Mouse (Mus musculus): ENCODE results near the gene Dlg5.

Dlg5 gene

DNA sequence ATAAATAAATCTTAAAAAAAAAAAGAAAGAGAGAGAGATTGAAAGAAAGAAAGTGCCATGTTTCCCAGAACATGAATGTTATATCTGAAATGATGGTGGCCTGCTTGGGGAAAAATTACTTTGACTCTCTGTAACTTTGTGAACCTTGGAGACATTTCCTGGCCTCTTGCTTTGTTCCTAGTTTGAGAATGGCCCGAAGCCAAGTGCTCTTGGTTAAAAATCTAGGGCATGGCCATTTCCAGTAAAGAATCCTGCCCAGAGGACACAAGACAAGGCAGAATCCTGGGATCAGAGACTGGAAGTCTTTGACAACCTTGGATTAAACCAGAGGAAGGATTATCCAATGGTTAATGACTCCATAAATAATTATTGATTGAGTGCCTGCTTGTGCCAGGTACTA is 5.6 kb upstream of the Dlg5 start:
- no peaks in the 10 kb centered on the region for H3K36me3 ChIP-seq (ENCODE audit: control insufficient read depth, insufficient read depth, low read length, poor library complexity, severe bottlenecking)
- no peaks in the 10 kb centered on the region for H3K27me3 ChIP-seq (ENCODE audit: control insufficient read depth, insufficient read depth, low read length, poor library complexity, severe bottlenecking)
- DNase-seq (ENCODE audit: low read depth, low spot score): no peak

- DNase-seq (ENCODE audit: low read depth, low spot score): no peak
- Histone ChIP-seq H3K27me3 (ENCODE audit: control insufficient read depth, insufficient read depth, low read length, poor library complexity, severe bottlenecking) (no peaks in the 10 kb centered on the region), H3K36me3 (ENCODE audit: control insufficient read depth, insufficient read depth, low read length, poor library complexity, severe bottlenecking) (no peaks in the 10 kb centered on the region)
Measured at GRCm38 (mm10) chr14:24249926-24250325, 4.2 kb upstream of the Dlg5 start.

- no peak for DNase-seq (ENCODE audit: low read depth, low spot score)
- Histone ChIP-seq H3K36me3 (ENCODE audit: control insufficient read depth, insufficient read depth, low read length, poor library complexity, severe bottlenecking) (no peaks in the 10 kb centered on the region), H3K27me3 (ENCODE audit: control insufficient read depth, insufficient read depth, low read length, poor library complexity, severe bottlenecking) (no peaks in the 10 kb centered on the region)
Measured at GRCm38 (mm10) chr14:24244330-24245176, 1.2 kb downstream of the Dlg5 start.

DNA sequence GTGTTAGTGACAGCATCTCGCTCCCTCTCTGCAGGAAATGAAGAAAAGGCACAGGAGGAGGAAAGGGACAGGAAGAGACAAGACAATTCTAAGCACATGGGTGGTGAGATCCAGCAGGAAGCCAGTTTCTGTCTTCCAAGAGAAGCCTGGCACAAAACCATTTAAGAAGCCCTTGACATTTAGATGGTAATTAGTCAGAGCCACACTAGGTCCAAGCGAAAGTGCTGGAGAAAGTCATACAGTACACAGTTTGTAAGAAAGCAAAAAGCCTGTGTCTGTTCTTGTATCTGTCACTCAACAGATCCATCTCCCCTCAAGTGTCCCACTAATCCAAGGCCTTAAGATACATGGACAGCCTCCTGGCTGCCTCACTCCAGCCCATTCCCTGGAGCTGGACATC is 3.7 kb downstream of the Dlg5 start:
- no peaks in the 10 kb centered on the region for H3K36me3 ChIP-seq (ENCODE audit: control insufficient read depth, insufficient read depth, low read length, poor library complexity, severe bottlenecking)
- no peak for DNase-seq (ENCODE audit: low read depth, low spot score)
- H3K27me3 ChIP-seq (ENCODE audit: control insufficient read depth, insufficient read depth, low read length, poor library complexity, severe bottlenecking): no peaks in the 10 kb centered on the region

DNA sequence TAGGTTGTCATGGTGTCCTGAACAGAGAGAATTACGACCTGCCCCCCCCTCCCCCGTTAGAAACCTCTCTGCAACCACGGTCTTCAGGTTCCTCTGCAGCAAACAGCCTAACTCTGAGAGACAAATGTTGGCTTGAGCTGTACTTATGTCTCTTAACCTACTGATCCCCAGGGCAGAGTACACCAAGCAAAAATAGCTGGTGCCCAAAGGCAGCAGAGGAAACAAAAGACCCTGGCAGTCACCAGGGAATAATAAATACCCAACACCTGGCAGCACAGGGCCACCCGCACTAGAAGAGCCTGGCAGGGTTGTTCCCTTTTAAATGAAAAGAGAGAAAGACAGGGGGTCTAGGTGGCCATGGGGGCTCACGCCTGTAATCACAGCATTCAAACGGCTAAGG is 4.9 kb downstream of the Dlg5 start:
- Histone ChIP-seq H3K36me3 (ENCODE audit: control insufficient read depth, insufficient read depth, low read length, poor library complexity, severe bottlenecking) (no peaks in the 10 kb centered on the region), H3K27me3 (ENCODE audit: control insufficient read depth, insufficient read depth, low read length, poor library complexity, severe bottlenecking) (no peaks in the 10 kb centered on the region)
- DNase-seq (ENCODE audit: low read depth, low spot score): no peak

DNA sequence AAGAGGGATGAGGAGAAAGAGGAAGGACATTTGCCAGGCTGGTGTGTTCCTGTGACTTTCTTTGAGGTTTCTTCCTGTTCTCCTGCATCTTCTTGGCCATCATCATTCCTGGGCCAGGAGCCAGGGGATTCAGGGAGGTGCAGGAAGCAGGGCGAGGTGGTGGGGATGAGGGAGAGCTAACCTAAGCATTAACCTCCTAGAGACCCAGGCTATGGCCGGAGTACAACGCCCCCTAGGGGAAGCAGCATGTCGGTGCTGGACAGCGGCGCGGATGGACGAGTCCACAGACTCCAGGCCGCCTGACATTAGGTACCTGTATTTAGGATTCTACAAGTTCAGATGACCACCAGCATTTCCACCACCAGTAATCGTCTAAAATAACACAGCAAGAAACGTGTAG is 6.1 kb downstream of the Dlg5 start:
- no peak for DNase-seq (ENCODE audit: low read depth, low spot score)
- Histone ChIP-seq H3K27me3 (ENCODE audit: control insufficient read depth, insufficient read depth, low read length, poor library complexity, severe bottlenecking) (no peaks in the 10 kb centered on the region), H3K36me3 (ENCODE audit: control insufficient read depth, insufficient read depth, low read length, poor library complexity, severe bottlenecking) (no peaks in the 10 kb centered on the region)

DNA sequence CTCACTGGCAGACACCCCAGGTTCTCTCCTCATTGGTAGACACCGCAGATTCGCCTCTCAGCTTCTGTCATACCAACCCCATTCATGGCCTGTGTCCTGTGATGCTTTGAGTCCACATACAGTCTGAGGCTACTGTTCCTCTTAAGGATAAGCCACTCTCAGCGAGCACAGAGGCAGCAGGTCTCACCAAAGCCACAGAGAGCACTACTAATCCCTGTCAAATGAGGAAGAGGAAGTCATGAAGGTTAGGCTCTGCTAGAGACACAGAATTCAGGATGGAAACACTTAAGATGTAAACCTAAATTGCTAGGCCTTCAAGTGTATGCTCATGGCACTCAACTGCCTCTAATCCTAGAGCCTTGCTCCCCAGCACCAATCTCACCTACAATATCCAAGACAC is 9.8 kb downstream of the Dlg5 start:
- Histone ChIP-seq H3K36me3 (ENCODE audit: control insufficient read depth, insufficient read depth, low read length, poor library complexity, severe bottlenecking) (no peaks in the 10 kb centered on the region), H3K27me3 (ENCODE audit: control insufficient read depth, insufficient read depth, low read length, poor library complexity, severe bottlenecking) (no peaks in the 10 kb centered on the region)
- no peak for DNase-seq (ENCODE audit: low read depth, low spot score)

- H3K36me3 ChIP-seq (ENCODE audit: control insufficient read depth, insufficient read depth, low read length, poor library complexity, severe bottlenecking): no peaks in the 10 kb centered on the region
- DNase-seq (ENCODE audit: low read depth, low spot score): no peak
- no peaks in the 10 kb centered on the region for H3K27me3 ChIP-seq (ENCODE audit: control insufficient read depth, insufficient read depth, low read length, poor library complexity, severe bottlenecking)
Measured at GRCm38 (mm10) chr14:24234411-24234810, 11.3 kb downstream of the Dlg5 start.

DNA sequence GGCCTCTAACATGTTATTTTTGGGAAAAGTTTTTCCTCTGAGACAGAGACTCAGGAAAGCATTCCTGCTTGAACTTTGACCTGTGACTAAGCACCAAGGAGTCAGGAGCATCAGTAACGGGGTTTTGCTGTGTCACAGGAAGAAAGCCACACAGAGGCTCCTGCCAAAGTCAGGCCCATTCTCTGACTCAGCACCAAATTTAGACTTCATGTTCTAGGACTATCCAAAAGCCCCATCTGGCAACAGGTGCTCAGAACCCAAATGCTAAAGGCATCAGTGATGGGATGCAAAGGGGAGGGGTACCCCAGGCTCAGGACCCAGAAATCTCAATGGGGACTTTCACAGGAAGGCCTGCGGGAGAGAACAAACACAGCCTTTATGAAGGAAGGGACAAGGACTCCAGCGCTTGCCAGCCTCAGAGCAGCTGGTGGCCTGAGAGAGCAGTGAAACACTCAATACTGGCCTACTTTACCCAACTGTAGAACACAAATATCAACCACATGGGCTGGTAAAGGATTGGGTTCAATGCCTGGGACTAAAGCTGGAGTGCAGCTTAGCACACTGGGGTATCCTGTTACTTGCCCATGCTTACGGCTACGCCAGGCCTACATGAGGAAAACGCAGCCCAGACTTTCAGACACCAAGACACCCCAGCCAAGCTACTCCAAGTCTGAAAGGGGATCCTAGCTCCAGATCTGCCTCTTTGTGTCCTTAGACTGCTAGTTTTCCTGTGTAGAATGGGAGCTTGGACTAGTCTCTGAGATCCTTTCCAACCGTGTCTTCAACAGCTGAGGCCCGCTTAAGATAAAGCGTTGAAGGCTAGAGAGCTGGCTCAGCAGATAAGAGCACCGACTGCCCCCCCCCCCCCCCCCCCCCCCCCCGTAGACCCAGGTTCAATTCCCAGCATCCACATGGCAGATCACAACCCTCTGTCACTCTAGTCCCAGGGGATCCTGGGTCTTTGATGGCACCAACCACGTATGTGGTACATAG is 12.8 kb downstream of the Dlg5 start:
- no peak for DNase-seq (ENCODE audit: low read depth, low spot score)
- Histone ChIP-seq H3K27me3 (ENCODE audit: control insufficient read depth, insufficient read depth, low read length, poor library complexity, severe bottlenecking) (no peaks in the 10 kb centered on the region), H3K36me3 (ENCODE audit: control insufficient read depth, insufficient read depth, low read length, poor library complexity, severe bottlenecking) (no peaks in the 10 kb centered on the region)

- H3K27me3 ChIP-seq (ENCODE audit: control insufficient read depth, insufficient read depth, low read length, poor library complexity, severe bottlenecking): no peaks in the 10 kb centered on the region
- H3K36me3 ChIP-seq (ENCODE audit: control insufficient read depth, insufficient read depth, low read length, poor library complexity, severe bottlenecking): no peaks in the 10 kb centered on the region
- no peak for DNase-seq (ENCODE audit: low read depth, low spot score)
Measured at GRCm38 (mm10) chr14:24228549-24228948, 17.2 kb downstream of the Dlg5 start.

GRCm38 (mm10) chr14:24227015-24227414 is 18.7 kb downstream of the Dlg5 start:
- no peaks in the 10 kb centered on the region for H3K36me3 ChIP-seq (ENCODE audit: control insufficient read depth, insufficient read depth, low read length, poor library complexity, severe bottlenecking)
- DNase-seq (ENCODE audit: low read depth, low spot score): no peak
- no peaks in the 10 kb centered on the region for H3K27me3 ChIP-seq (ENCODE audit: control insufficient read depth, insufficient read depth, low read length, poor library complexity, severe bottlenecking)

- no peak for DNase-seq (ENCODE audit: low read depth, low spot score)
- no peaks in the 10 kb centered on the region for H3K27me3 ChIP-seq (ENCODE audit: control insufficient read depth, insufficient read depth, low read length, poor library complexity, severe bottlenecking)
- no peaks in the 10 kb centered on the region for H3K36me3 ChIP-seq (ENCODE audit: control insufficient read depth, insufficient read depth, low read length, poor library complexity, severe bottlenecking)
Measured at GRCm38 (mm10) chr14:24226344-24226743, 19.4 kb downstream of the Dlg5 start.

GRCm38 (mm10) chr14:24222759-24223158 is 23.0 kb downstream of the Dlg5 start:
- Histone ChIP-seq H3K27me3 (ENCODE audit: control insufficient read depth, insufficient read depth, low read length, poor library complexity, severe bottlenecking) (no peaks in the 10 kb centered on the region), H3K36me3 (ENCODE audit: control insufficient read depth, insufficient read depth, low read length, poor library complexity, severe bottlenecking) (no peaks in the 10 kb centered on the region)
- DNase-seq (ENCODE audit: low read depth, low spot score): no peak

GRCm38 (mm10) chr14:24222273-24222672 is 23.4 kb downstream of the Dlg5 start:
- Histone ChIP-seq H3K27me3 (ENCODE audit: control insufficient read depth, insufficient read depth, low read length, poor library complexity, severe bottlenecking) (no peaks in the 10 kb centered on the region), H3K36me3 (ENCODE audit: control insufficient read depth, insufficient read depth, low read length, poor library complexity, severe bottlenecking) (no peaks in the 10 kb centered on the region)

GRCm38 (mm10) chr14:24217362-24217722 is 28.4 kb downstream of the Dlg5 start:
- H3K27me3 ChIP-seq (ENCODE audit: control insufficient read depth, insufficient read depth, low read length, poor library complexity, severe bottlenecking): no peaks in the 10 kb centered on the region
- no peak for DNase-seq (ENCODE audit: low read depth, low spot score)
- H3K36me3 ChIP-seq (ENCODE audit: control insufficient read depth, insufficient read depth, low read length, poor library complexity, severe bottlenecking): no peaks in the 10 kb centered on the region

More at GRCm38 (mm10) chr14:24222273-24222672, 23.4 kb downstream of the Dlg5 start:
- DNase-seq (ENCODE audit: low read depth, low spot score): no peak
